Mouse (Mus musculus): ENCODE data around the gene Hagh. TPM values are rescaled to one million over a fixed set of nuclear protein-coding genes. Genes with fewer than 3 reads are reported as not detected.

Gene Hagh
- polyA plus RNA-seq, 1 experiment from 2014 or later: 86.9 TPM

DNA sequence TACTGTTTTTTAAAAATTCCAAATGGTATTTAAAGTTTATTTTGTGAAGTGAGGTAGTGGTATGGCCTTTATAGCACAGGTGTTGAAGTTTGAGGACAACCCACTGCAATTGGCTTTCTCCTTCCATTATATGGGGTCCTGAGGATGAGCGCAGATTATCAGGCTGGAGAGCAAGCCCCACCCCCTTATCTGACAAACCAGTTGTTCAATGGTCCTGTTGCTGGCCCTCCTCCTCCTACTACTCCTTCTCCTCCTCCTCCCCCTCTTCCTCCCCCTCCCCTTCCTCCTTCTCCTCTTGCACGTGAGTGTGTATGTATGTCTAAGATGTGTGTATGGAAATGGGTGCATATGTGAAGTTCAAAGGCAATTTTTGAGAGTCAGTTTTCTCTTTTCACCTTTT is 27.7 kb upstream of the Hagh start:
- Histone ChIP-seq H3K4me2 (ENCODE audit: low read length) (no peak overlapping the region), H3K27me3 (replicated peaks; ENCODE audit: control insufficient read depth, insufficient read depth, low read length) (peaks cover under 1% of the 10 kb centered on the region), H3K4me1 (ENCODE audit: control insufficient read depth, insufficient read depth, low read depth, low read length) (no peaks in the 10 kb centered on the region), H3K4me3 (ENCODE audit: low read length) (no peak overlapping the region), H3K36me3 (ENCODE audit: control insufficient read depth, insufficient read depth, low read length) (no peaks in the 10 kb centered on the region), H3K9ac (ENCODE audit: low read depth, low read length) (no peak overlapping the region), H3K9me3 (ENCODE audit: control insufficient read depth, low read length) (no peaks in the 10 kb centered on the region), H3K27ac (ENCODE audit: low read depth, low read length) (no peak overlapping the region)
- ATAC-seq: no peak
- 35% methylated on average over 2 of the region's 2 CpGs for WGBS

- WGBS: 82% methylated on average over 5 of the region's 5 CpGs
Observed at GRCm38 (mm10) chr17:24815256-24815655, 24.7 kb upstream of the Hagh start.

GRCm38 (mm10) chr17:24817503-24817902 is 22.4 kb upstream of the Hagh start:
- H3K36me3 ChIP-seq (ENCODE audit: control insufficient read depth, insufficient read depth, low read length): no peaks in the 10 kb centered on the region
- no peak overlapping the region for H3K4me2 ChIP-seq (ENCODE audit: low read length)
- no peak overlapping the region for H3K27ac ChIP-seq (ENCODE audit: low read depth, low read length)
- peaks cover 3% of the 10 kb centered on the region for H3K27me3 ChIP-seq (replicated peaks; ENCODE audit: control insufficient read depth, insufficient read depth, low read length)
- H3K9ac ChIP-seq (ENCODE audit: low read depth, low read length): no peak overlapping the region
- ATAC-seq: no peak
- H3K4me1 ChIP-seq (ENCODE audit: control insufficient read depth, insufficient read depth, low read depth, low read length): no peaks in the 10 kb centered on the region
- H3K4me3 ChIP-seq (ENCODE audit: low read length): no peak overlapping the region
- WGBS: 33% methylated on average over 1 of the region's 1 CpGs
- no peaks in the 10 kb centered on the region for H3K9me3 ChIP-seq (ENCODE audit: control insufficient read depth, low read length)

More at GRCm38 (mm10) chr17:24815256-24815655, 24.7 kb upstream of the Hagh start:
- no peak overlapping the region for H3K4me3 ChIP-seq (ENCODE audit: low read length)
- peaks cover 3% of the 10 kb centered on the region for H3K27me3 ChIP-seq (replicated peaks; ENCODE audit: control insufficient read depth, insufficient read depth, low read length)
- H3K4me1 ChIP-seq (ENCODE audit: control insufficient read depth, insufficient read depth, low read depth, low read length): no peaks in the 10 kb centered on the region
- no peaks in the 10 kb centered on the region for H3K36me3 ChIP-seq (ENCODE audit: control insufficient read depth, insufficient read depth, low read length)
- H3K4me2 ChIP-seq (ENCODE audit: low read length): no peak overlapping the region
- H3K9me3 ChIP-seq (ENCODE audit: control insufficient read depth, low read length): no peaks in the 10 kb centered on the region
- no peak for ATAC-seq
- H3K27ac ChIP-seq (ENCODE audit: low read depth, low read length): no peak overlapping the region
- H3K9ac ChIP-seq (ENCODE audit: low read depth, low read length): no peak overlapping the region

DNA sequence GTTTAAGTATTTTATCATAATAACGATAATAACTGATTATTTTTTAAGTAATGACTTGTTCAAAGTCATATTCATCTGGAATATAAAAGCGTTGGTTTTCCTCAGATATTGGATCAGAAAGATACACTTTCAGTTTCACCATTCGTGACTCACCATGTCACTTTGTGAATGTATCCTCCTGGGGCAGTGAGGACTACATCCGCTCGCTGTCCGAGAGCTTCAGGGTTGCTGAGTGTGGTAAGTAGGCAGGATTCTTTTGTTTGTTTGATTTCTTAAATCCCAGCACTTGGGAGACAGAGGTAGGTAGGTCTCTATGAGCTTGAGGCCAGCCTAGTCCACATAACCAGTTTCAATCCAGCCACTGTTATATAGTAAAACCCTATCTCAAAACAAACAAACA is 21.8 kb upstream of the Hagh start:
- H3K4me3 ChIP-seq (ENCODE audit: low read length): no peak overlapping the region
- 53% methylated on average over 6 of the region's 6 CpGs for WGBS
- H3K9ac ChIP-seq (ENCODE audit: low read depth, low read length): no peak overlapping the region
- H3K27me3 ChIP-seq (replicated peaks; ENCODE audit: control insufficient read depth, insufficient read depth, low read length): peaks cover 3% of the 10 kb centered on the region
- H3K4me2 ChIP-seq (ENCODE audit: low read length): no peak overlapping the region
- no peaks in the 10 kb centered on the region for H3K36me3 ChIP-seq (ENCODE audit: control insufficient read depth, insufficient read depth, low read length)
- ATAC-seq: no peak
- no peaks in the 10 kb centered on the region for H3K4me1 ChIP-seq (ENCODE audit: control insufficient read depth, insufficient read depth, low read depth, low read length)
- H3K9me3 ChIP-seq (ENCODE audit: control insufficient read depth, low read length): no peaks in the 10 kb centered on the region
- no peak overlapping the region for H3K27ac ChIP-seq (ENCODE audit: low read depth, low read length)

- Histone ChIP-seq H3K4me1 (ENCODE audit: control insufficient read depth, insufficient read depth, low read depth, low read length) (no peaks in the 10 kb centered on the region), H3K36me3 (ENCODE audit: control insufficient read depth, insufficient read depth, low read length) (no peaks in the 10 kb centered on the region), H3K9me3 (ENCODE audit: control insufficient read depth, low read length) (no peaks in the 10 kb centered on the region), H3K27me3 (replicated peaks; ENCODE audit: control insufficient read depth, insufficient read depth, low read length) (peaks cover 3% of the 10 kb centered on the region), H3K27ac (ENCODE audit: low read depth, low read length) (no peak overlapping the region), H3K9ac (ENCODE audit: low read depth, low read length) (no peak overlapping the region), H3K4me2 (ENCODE audit: low read length) (no peak overlapping the region), H3K4me3 (ENCODE audit: low read length) (no peak overlapping the region)
- ATAC-seq: no peak
- WGBS: 74% methylated on average over 2 of the region's 2 CpGs
Observed at GRCm38 (mm10) chr17:24819469-24819868, 20.5 kb upstream of the Hagh start.

DNA sequence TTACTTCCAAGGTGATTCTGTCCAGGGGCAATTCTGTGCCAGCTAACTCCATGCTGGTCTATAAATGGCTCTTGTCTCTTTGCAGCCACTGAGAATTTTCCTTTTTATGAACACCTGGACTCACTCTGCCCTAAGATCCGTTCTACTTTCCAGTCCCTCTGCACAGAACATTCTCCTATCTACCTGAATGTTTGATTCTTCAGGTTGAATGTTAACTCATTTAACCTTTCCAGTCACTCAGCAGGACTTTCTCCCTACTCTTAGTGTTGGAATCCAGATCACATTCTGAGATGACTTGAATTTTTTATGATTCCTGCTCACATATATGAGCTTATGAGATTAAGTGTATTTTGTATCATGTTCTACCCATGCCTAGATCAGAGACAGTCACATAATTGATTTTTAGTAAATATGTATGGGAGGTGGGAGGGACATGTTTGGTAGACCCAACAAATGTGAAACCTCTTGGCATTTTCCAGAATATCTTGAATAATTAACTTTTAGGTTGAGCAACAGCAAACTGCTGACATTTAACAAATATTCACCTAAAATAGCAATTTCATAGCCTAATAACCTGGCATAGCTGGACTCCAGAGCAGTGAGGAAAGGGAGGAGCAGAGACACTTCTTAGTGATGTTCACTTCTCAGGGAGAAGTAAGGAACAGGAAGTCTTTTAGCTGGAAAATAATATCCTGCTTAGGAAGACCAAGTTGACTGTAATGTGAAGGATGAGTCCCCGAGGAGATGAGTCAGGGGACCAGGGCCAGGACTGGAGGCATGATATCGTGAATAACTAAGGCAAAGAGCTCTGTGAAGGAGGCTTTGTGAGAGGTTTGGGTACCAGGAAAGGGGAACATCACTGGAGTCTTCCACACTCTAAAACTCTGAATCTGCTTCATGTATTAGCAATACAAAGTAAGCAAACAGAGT is 18.3 kb upstream of the Hagh start:
- WGBS: 50% methylated on average over 3 of the region's 3 CpGs

GRCm38 (mm10) chr17:24840341-24840740 is 398 bp downstream of the Hagh start:
- Histone ChIP-seq H3K9me3 (ENCODE audit: control insufficient read depth, low read length) (no peaks in the 10 kb centered on the region), H3K4me3 (ENCODE audit: low read length) (no peak overlapping the region), H3K36me3 (ENCODE audit: control insufficient read depth, insufficient read depth, low read length) (no peaks in the 10 kb centered on the region), H3K27me3 (replicated peaks; ENCODE audit: control insufficient read depth, insufficient read depth, low read length) (peaks cover 12% of the 10 kb centered on the region), H3K4me2 (ENCODE audit: low read length) (no peak overlapping the region), H3K27ac (ENCODE audit: low read depth, low read length) (no peak overlapping the region), H3K4me1 (ENCODE audit: control insufficient read depth, insufficient read depth, low read depth, low read length) (no peaks in the 10 kb centered on the region), H3K9ac (ENCODE audit: low read depth, low read length) (no peak overlapping the region)
- no peak for ATAC-seq
- WGBS: 70% methylated on average over 5 of the region's 5 CpGs

More for the DNA sequence above, 18.3 kb upstream of the Hagh start:
- no peaks in the 10 kb centered on the region for H3K36me3 ChIP-seq (ENCODE audit: control insufficient read depth, insufficient read depth, low read length)
- H3K27ac ChIP-seq (ENCODE audit: low read depth, low read length): no peak overlapping the region
- no peak overlapping the region for H3K4me3 ChIP-seq (ENCODE audit: low read length)
- H3K9me3 ChIP-seq (ENCODE audit: control insufficient read depth, low read length): no peaks in the 10 kb centered on the region
- ATAC-seq: no peak
- peaks cover 3% of the 10 kb centered on the region for H3K27me3 ChIP-seq (replicated peaks; ENCODE audit: control insufficient read depth, insufficient read depth, low read length)
- H3K4me2 ChIP-seq (ENCODE audit: low read length): no peak overlapping the region
- H3K9ac ChIP-seq (ENCODE audit: low read depth, low read length): no peak overlapping the region
- H3K4me1 ChIP-seq (ENCODE audit: control insufficient read depth, insufficient read depth, low read depth, low read length): no peaks in the 10 kb centered on the region

DNA sequence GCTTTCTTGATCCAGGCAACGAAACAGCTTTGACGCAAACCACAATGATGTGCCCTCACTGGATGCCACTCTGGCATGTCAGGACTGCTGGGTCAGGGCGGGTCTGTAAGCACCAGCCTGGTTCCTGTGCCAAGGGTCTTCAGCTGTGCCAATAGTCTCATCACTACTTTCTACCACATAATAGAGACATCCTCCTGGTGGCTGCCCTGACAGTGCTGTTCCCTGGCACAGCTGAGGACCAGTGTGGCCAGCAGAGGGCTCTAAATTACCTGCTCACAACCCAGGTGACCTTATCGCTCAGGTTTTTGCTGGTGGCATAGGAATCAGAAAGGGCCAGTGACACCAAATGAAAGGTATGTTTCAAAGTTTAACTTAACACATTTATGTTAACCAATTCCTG is 1.2 kb downstream of the Hagh start:
- Histone ChIP-seq H3K4me1 (ENCODE audit: control insufficient read depth, insufficient read depth, low read depth, low read length) (no peaks in the 10 kb centered on the region), H3K27me3 (replicated peaks; ENCODE audit: control insufficient read depth, insufficient read depth, low read length) (peaks cover 9% of the 10 kb centered on the region), H3K9me3 (ENCODE audit: control insufficient read depth, low read length) (no peaks in the 10 kb centered on the region), H3K9ac (ENCODE audit: low read depth, low read length) (no peak overlapping the region), H3K27ac (ENCODE audit: low read depth, low read length) (no peak overlapping the region), H3K4me3 (ENCODE audit: low read length) (no peak overlapping the region), H3K4me2 (ENCODE audit: low read length) (no peak overlapping the region), H3K36me3 (ENCODE audit: control insufficient read depth, insufficient read depth, low read length) (no peaks in the 10 kb centered on the region)
- ATAC-seq: no peak
- 53% methylated on average over 4 of the region's 4 CpGs for WGBS

GRCm38 (mm10) chr17:24842631-24843030 is 2.7 kb downstream of the Hagh start:
- no peak overlapping the region for H3K9ac ChIP-seq (ENCODE audit: low read depth, low read length)
- H3K27me3 ChIP-seq (replicated peaks; ENCODE audit: control insufficient read depth, insufficient read depth, low read length): peaks cover 7% of the 10 kb centered on the region
- no peak overlapping the region for H3K4me2 ChIP-seq (ENCODE audit: low read length)
- H3K36me3 ChIP-seq (ENCODE audit: control insufficient read depth, insufficient read depth, low read length): no peaks in the 10 kb centered on the region
- H3K27ac ChIP-seq (ENCODE audit: low read depth, low read length): no peak overlapping the region
- WGBS: 66% methylated on average over 2 of the region's 2 CpGs
- no peaks in the 10 kb centered on the region for H3K4me1 ChIP-seq (ENCODE audit: control insufficient read depth, insufficient read depth, low read depth, low read length)
- no peak for ATAC-seq
- H3K4me3 ChIP-seq (ENCODE audit: low read length): no peak overlapping the region
- no peaks in the 10 kb centered on the region for H3K9me3 ChIP-seq (ENCODE audit: control insufficient read depth, low read length)

Data from hindbrain, embryonic 16.5 days (tissue).